Mouse (Mus musculus) intestine, embryonic 16.5 days (tissue): ENCODE results near the gene Ehd4. TPM values are rescaled to one million over a fixed set of nuclear protein-coding genes. Genes with fewer than 3 reads are reported as not detected.

Source experiments
- ATAC-seq: fragments of 200-750 bp; cut with Nextera tagmentation; 2 replicates; pipeline ENCODE4 v1.8.0; 2017; ENCODE audit warnings: moderate TSS enrichment, moderate library complexity
- H3K27ac ChIP-seq: fragments of 300-500 bp; sonication (generic); 2 replicates; pipeline ENCODE4 v1.5.1; 2014; ENCODE audit warnings: mild to moderate bottlenecking, low read length
- H3K27me3 ChIP-seq: fragments of 300-500 bp; sonication (generic); replicated peaks from 2 replicates; pipeline ENCODE4 v1.6.1; 2014; ENCODE audit warnings: low read length, control low read depth, mixed read lengths; ENCODE audit not compliant: control insufficient read depth, insufficient read depth
- H3K36me3 ChIP-seq: fragments of 300-500 bp; sonication (generic); 2 replicates; pipeline ENCODE4 v1.6.1; 2014; ENCODE audit warnings: low read length, control low read depth; ENCODE audit not compliant: control insufficient read depth, insufficient read depth
- H3K4me1 ChIP-seq: fragments of 300-500 bp; sonication (generic); 2 replicates; pipeline ENCODE4 v1.6.1; 2014; ENCODE audit warnings: low read length, control low read depth, mixed read lengths; ENCODE audit not compliant: control insufficient read depth, insufficient read depth
- H3K4me2 ChIP-seq: fragments of 300-500 bp; sonication (generic); 2 replicates; pipeline ENCODE4 v1.6.1; 2014; ENCODE audit warnings: low read depth, low read length, control low read depth
- H3K4me3 ChIP-seq: fragments of 300-500 bp; sonication (generic); 2 replicates; pipeline ENCODE4 v1.5.1; 2014; ENCODE audit warnings: mild to moderate bottlenecking, low read length
- H3K9ac ChIP-seq: fragments of 300-500 bp; sonication (generic); 2 replicates; pipeline ENCODE4 v1.6.1; 2014; ENCODE audit warnings: low read depth, low read length
- H3K9me3 ChIP-seq: fragments of 300-500 bp; sonication (generic); 2 replicates; pipeline ENCODE4 v1.6.1; 2016; ENCODE audit warnings: low read length, control low read depth; ENCODE audit not compliant: control insufficient read depth
- WGBS: fragments of 180-500 bp; shearing (Covaris S2); extraction: QIAGEN DNeasy Blood & Tissue Kit; methylation state at CpG from one replicate; pipeline ENCODE4 v1.1.7; 2014; 5-methylcytosine and 5-hydroxymethylcytosine counted together
- polyA plus RNA-seq: library from polyadenylated mRNA; unstranded; fragments of >200 nt; fragmentation: Nextera tagmentation; extraction: Ambion mirVana; gene quantifications from 2 replicates; pipeline ENCODE4 v1.2.1, GENCODE M21; 2015

Gene Ehd4
- polyA plus RNA-seq, 1 experiment from 2014 or later: 46.0 TPM

DNA sequence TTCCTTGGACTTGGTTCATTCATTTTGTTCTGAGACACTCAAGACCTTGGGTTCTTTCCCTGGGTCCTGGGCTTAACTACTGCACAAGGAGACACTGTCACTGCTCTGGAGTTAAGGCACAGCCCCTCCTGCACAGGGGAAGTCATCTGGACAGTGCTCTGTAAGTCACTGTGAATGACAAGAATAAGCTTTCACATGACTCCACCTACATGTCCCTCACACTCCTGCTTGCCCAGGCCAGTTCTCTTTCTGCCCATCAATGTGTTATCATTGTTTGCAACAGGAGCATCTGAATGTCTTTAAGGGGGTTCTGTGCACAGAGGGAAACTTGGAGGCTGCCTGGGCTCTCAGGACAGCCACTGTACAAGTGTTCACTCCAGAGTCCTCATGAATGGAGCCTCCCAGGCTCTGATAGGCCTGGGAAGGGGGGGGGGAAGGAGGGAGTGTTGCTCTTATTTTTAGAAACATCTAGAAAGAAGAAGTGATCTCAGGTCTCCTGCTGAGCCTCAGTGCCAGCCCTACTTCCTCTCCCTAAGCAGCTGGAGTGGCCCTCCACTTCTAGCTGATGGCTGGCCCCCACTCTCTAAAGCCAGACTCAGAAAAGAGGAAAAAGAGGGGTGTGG lies 19.8 kb downstream of the Ehd4 start:
- H3K9me3 ChIP-seq: no peaks in the 10 kb centered on the region
- H3K4me1 ChIP-seq: 0 out of 2 replicates have a peak, but pooled peaks cover 6% of the 10 kb centered on the region
- no peaks in the 10 kb centered on the region for H3K27me3 ChIP-seq
- ATAC-seq: no peak
- no peak overlapping the region for H3K9ac ChIP-seq
- no peaks in the 10 kb centered on the region for H3K36me3 ChIP-seq
- H3K4me2 ChIP-seq: no peak overlapping the region
- H3K27ac ChIP-seq: no peak overlapping the region
- no peak overlapping the region for H3K4me3 ChIP-seq

DNA sequence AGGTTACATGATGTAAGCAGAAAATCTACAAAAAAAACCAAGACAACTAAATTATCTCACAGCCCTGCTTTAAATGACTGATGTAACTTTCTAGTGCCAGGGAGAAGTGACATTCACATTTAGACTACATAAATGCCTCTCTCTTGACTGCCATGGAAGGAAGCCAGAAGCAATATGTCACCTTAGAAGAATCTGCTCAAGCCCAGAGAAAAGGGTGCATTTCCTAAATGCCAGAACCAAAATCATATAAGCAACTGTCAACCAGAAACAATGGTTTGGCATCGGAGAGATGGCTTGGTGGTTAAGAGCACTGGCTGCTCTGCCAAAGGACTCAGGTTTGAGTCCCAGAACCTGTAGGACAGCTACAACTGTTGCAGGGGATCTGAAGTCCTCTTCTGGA lies 22.5 kb downstream of the Ehd4 start:
- H3K9ac ChIP-seq: no peak overlapping the region
- WGBS: 57% methylated on average over 1 of the region's 1 CpGs
- H3K4me2 ChIP-seq: no peak overlapping the region
- H3K27me3 ChIP-seq: no peaks in the 10 kb centered on the region
- H3K4me3 ChIP-seq: no peak overlapping the region
- H3K9me3 ChIP-seq: no peaks in the 10 kb centered on the region
- H3K27ac ChIP-seq: no peak overlapping the region
- no peak for ATAC-seq
- H3K4me1 ChIP-seq: peaks cover 21% of the 10 kb centered on the region
- no peaks in the 10 kb centered on the region for H3K36me3 ChIP-seq

DNA sequence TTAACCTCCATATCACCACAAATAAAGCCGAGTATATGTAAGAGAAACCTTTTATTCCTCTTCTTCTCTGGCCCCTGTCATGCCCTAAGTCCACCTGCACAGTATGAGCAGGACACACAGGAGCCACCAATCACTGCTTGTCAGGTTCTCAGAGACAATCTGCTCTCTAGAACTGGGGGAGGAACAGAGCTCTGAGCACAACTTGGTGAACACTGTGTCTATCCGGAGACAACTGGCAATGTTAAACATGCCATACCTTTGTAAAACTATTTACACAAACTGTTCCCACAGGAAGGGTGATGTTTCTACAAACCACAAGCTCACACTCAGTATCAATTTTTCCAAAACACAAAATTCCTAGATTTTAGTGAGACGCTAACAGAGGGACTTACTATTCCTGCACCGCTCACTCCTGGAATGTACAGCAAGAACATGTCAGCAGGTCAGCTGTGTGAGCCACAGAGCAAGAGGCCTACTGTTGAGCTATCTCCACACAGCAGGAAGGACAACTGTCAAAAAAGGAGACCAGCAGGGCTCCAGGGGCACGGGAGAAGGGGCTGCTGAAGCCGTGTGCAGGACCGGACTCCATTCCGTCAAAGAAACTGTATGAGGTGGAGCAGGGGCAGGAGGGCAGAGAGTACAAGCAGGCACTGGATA lies 25.0 kb downstream of the Ehd4 start:
- Histone ChIP-seq H3K4me3 (no peak overlapping the region), H3K9me3 (no peaks in the 10 kb centered on the region), H3K4me2 (no peak overlapping the region), H3K27me3 (no peaks in the 10 kb centered on the region), H3K36me3 (no peaks in the 10 kb centered on the region), H3K9ac (no peak overlapping the region), H3K27ac (peak overlapping the region; percentile 53), H3K4me1 (peaks cover 19% of the 10 kb centered on the region)
- ATAC-seq: no peak
- 54% methylated on average over 8 of the region's 8 CpGs for WGBS

DNA sequence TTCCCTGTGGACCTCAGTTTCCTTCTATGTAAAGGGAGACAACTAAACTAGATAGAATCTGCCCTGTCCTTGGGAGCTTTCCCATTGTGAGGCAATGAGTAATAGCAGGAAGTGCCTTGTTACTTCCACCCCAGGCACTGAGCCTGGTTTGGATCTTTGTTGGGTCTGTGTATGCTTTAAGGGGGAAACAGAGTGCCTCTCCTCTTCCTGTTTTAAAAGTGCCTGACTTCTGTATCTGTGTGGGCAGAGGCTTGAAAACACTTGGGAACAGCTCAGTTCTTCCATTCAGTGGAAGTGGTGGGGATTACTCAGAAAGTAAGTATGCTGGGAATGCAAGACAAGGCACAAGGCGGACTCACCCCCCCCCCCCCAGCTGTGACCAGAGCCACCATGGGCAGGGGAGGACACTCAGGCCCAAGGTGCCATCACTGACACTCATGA lies 25.8 kb downstream of the Ehd4 start:
- Histone ChIP-seq H3K4me1 (peaks cover 16% of the 10 kb centered on the region), H3K4me3 (no peak overlapping the region), H3K9ac (no peak overlapping the region), H3K27me3 (no peaks in the 10 kb centered on the region), H3K9me3 (no peaks in the 10 kb centered on the region), H3K27ac (peak overlapping the region; percentile 25), H3K4me2 (no peak overlapping the region), H3K36me3 (no peaks in the 10 kb centered on the region)
- ATAC-seq: peak; percentile 74
- 40% methylated on average over 1 of the region's 1 CpGs for WGBS

DNA sequence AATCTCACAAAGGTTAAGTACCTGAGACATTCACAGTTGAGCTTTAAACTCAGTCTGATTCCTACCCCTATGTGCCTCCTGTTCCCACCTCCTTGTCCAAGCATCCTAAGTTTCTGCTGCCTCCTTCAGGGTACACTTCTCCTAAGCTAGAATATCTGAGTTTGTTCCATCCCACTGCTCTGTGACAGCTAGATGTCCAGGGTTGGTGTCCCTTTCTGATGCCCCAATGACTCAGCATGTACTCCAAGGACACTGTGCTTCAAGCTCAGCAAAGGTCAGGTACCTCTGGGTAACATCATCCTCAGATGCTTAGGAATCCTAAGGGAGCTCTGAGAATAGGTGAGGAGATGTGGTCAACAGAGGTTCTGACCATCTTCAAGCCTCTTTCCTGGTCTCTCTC lies 26.4 kb downstream of the Ehd4 start:
- Histone ChIP-seq H3K9ac (no peak overlapping the region), H3K27me3 (no peaks in the 10 kb centered on the region), H3K4me3 (no peak overlapping the region), H3K4me1 (peaks cover 16% of the 10 kb centered on the region), H3K27ac (peak overlapping the region; percentile 25), H3K4me2 (no peak overlapping the region), H3K9me3 (no peaks in the 10 kb centered on the region), H3K36me3 (no peaks in the 10 kb centered on the region)
- no peak for ATAC-seq

DNA sequence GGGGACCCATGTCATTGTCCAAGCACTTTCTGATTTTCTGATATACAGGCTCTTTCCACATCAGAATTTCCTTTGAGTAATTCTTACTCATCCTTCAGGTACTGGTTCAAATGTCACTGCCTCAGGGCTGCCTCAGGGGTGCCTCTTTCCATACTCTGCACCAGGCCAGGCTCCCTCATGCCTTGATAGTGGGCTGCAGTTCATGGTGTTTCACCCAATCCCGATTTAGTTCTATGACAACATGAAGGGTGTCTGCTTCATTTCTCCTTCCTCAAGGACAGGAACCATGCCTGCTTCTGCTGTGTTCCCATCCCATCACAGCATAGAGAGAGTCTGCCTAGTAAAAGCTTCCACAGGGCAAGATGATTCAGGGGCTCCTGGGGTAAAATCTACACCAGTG lies 27.5 kb downstream of the Ehd4 start:
- Histone ChIP-seq H3K27ac (no peak overlapping the region), H3K4me2 (no peak overlapping the region), H3K36me3 (no peaks in the 10 kb centered on the region), H3K9ac (no peak overlapping the region), H3K4me3 (no peak overlapping the region), H3K4me1 (peaks cover 21% of the 10 kb centered on the region), H3K9me3 (no peaks in the 10 kb centered on the region), H3K27me3 (no peaks in the 10 kb centered on the region)
- 73% methylated on average over 1 of the region's 1 CpGs for WGBS
- ATAC-seq: no peak

DNA sequence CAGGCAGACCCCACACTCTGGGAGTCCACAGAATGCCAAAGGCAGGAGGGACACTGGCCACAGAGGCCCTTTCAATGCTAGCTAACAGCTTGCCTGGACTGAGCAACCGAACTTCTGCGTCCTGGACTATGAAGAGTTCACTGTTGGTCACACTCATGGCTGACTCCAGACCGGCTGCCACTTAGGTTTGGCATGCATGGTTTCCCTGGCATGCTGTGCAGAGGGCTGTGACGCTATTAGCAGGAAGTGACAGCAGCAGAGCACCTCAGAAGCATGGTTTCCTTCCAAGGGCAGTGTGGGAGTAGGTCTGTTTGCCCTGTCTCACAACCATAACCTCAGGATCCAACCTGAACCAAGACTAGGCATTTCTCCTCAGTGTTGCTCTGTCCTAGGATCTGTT lies 28.0 kb downstream of the Ehd4 start:
- 87% methylated on average over 4 of the region's 4 CpGs for WGBS
- Histone ChIP-seq H3K27me3 (no peaks in the 10 kb centered on the region), H3K27ac (no peak overlapping the region), H3K9ac (no peak overlapping the region), H3K4me2 (no peak overlapping the region), H3K4me1 (peaks cover 21% of the 10 kb centered on the region), H3K36me3 (no peaks in the 10 kb centered on the region), H3K9me3 (no peaks in the 10 kb centered on the region), H3K4me3 (no peak overlapping the region)
- ATAC-seq: no peak

DNA sequence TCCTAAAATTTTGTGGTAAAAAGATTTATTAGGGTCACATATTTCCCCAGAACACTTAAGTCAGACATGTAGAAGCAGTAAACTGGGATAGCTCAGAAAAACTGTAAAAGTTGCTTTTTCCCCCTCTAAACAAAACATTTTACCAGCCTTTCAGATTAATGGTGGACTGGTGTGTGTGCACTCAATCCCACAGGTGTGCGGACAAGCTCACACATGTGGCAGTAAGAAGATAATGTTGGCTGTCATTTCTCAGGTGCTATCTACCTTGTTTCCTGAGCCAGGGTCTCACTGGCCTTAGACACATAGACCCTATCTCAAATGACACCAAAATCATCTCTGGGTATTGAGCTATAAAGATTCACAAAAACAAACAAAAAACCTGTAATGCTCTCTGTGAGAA lies 28.9 kb downstream of the Ehd4 start:
- no peak overlapping the region for H3K4me2 ChIP-seq
- WGBS: 97% methylated on average over 1 of the region's 1 CpGs
- no peak overlapping the region for H3K27ac ChIP-seq
- no peaks in the 10 kb centered on the region for H3K9me3 ChIP-seq
- H3K9ac ChIP-seq: no peak overlapping the region
- no peak for ATAC-seq
- H3K36me3 ChIP-seq: no peaks in the 10 kb centered on the region
- H3K27me3 ChIP-seq: no peaks in the 10 kb centered on the region
- H3K4me3 ChIP-seq: no peak overlapping the region
- peaks cover 21% of the 10 kb centered on the region for H3K4me1 ChIP-seq

DNA sequence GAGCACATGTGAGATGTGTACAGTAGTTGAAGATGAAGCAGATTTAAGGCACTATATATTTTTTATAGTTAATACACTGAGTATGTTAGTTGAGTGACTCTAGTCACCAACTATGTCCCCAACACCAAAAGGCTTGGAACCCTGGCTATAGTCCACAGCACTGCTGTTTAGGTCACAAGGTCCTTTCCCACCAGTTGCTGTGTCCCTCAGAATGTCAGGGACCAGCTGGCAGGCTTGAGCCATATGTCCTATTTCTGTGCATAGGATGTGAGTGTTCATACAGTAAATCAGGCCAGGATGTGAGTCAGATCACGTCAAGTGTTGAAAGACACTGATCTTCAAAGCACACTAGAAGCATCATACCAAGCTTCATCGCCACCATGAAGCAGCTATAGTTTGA lies 29.5 kb downstream of the Ehd4 start:
- H3K9me3 ChIP-seq: no peaks in the 10 kb centered on the region
- H3K4me3 ChIP-seq: no peak overlapping the region
- no peaks in the 10 kb centered on the region for H3K36me3 ChIP-seq
- no peak for ATAC-seq
- H3K27me3 ChIP-seq: no peaks in the 10 kb centered on the region
- H3K27ac ChIP-seq: no peak overlapping the region
- H3K4me1 ChIP-seq: peaks cover 21% of the 10 kb centered on the region
- 69% methylated on average over 2 of the region's 2 CpGs for WGBS
- no peak overlapping the region for H3K9ac ChIP-seq
- no peak overlapping the region for H3K4me2 ChIP-seq

DNA sequence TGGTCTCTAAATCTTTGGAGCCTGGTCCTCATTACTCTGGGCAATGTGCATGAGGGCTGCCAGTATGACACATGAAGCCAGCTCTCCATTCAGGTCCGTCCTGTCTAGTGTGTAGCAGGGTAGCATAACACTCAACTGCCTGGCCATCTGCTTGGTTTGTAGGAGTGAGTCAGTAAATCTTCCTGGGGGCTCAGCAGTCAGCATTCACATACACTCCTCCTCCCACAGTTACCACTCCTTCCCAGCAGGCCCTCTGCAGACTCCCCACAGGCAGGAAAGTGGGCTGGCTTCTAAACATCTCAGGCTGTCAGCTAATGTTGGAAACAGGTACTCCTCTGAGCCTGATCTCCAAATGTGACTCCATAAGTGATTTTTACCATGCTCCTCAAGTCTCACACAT lies 30.3 kb downstream of the Ehd4 start:
- Histone ChIP-seq H3K9ac (no peak overlapping the region), H3K36me3 (no peaks in the 10 kb centered on the region), H3K27me3 (no peaks in the 10 kb centered on the region), H3K27ac (no peak overlapping the region), H3K4me3 (no peak overlapping the region), H3K4me2 (no peak overlapping the region), H3K4me1 (peaks cover 17% of the 10 kb centered on the region), H3K9me3 (no peaks in the 10 kb centered on the region)
- ATAC-seq: no peak
- WGBS: 46% methylated on average over 1 of the region's 1 CpGs
